Mouse (Mus musculus) forebrain, embryonic 11.5 days (tissue): ENCODE data around the gene Ssx9. TPM values are rescaled to one million over a fixed set of nuclear protein-coding genes. Genes with fewer than 3 reads are reported as not detected.
"Not testable (repeated sequence)": the region's sequence is repeated elsewhere in the genome, so short reads cannot be mapped to it uniquely, and the experiment has no call there.

ENCODE experiments used
- ATAC-seq: fragments of 200-750 bp; cut with Nextera tagmentation; replicated peaks from 2 replicates; pipeline ENCODE4 v1.8.0; 2017; ENCODE audit warnings: moderate TSS enrichment; ENCODE audit not compliant: low FRiP score
- DNase-seq: peaks from one replicate; pipeline ENCODE4 v3.0.0-alpha.2; 2017; ENCODE audit warnings: low spot score
- H3K27ac ChIP-seq: fragments of 300-500 bp; sonication (generic); 2 replicates; pipeline ENCODE4 v1.5.1; 2014; ENCODE audit warnings: low read depth, low read length
- H3K27me3 ChIP-seq: fragments of 300-500 bp; sonication (generic); 2 replicates; pipeline ENCODE4 v1.6.1; 2014; ENCODE audit warnings: mild to moderate bottlenecking, low read length, mixed read lengths; ENCODE audit not compliant: control insufficient read depth, insufficient read depth
- H3K36me3 ChIP-seq: fragments of 300-500 bp; sonication (generic); 2 replicates; pipeline ENCODE4 v1.6.1; 2014; ENCODE audit warnings: mild to moderate bottlenecking, low read length, moderate library complexity, mixed read lengths; ENCODE audit not compliant: control insufficient read depth, insufficient read depth
- H3K4me1 ChIP-seq: fragments of 300-500 bp; sonication (generic); replicated peaks from 2 replicates; pipeline ENCODE4 v1.6.1; 2014; ENCODE audit warnings: low read length, mixed read lengths; ENCODE audit not compliant: control insufficient read depth, insufficient read depth
- H3K4me2 ChIP-seq: fragments of 300-500 bp; sonication (generic); 2 replicates; pipeline ENCODE4 v1.6.1; 2014; ENCODE audit warnings: low read depth, mild to moderate bottlenecking, low read length, moderate library complexity, mixed read lengths; ENCODE audit not compliant: severe bottlenecking
- H3K4me3 ChIP-seq: fragments of 300-500 bp; sonication (generic); 2 replicates; pipeline ENCODE4 v1.5.1; 2014; ENCODE audit warnings: low read depth, low read length
- H3K9ac ChIP-seq: fragments of 300-500 bp; sonication (generic); 2 replicates; pipeline ENCODE4 v1.6.1; 2014; ENCODE audit warnings: low read length
- H3K9me3 ChIP-seq: fragments of 300-500 bp; sonication (generic); 2 replicates; pipeline ENCODE4 v1.6.1; 2016; ENCODE audit warnings: low read length, mixed read lengths; ENCODE audit not compliant: control insufficient read depth
- WGBS: fragments of 180-500 bp; shearing (Covaris S2); extraction: QIAGEN DNeasy Blood & Tissue Kit; methylation state at CpG from one replicate; pipeline ENCODE4 v1.1.7; 2014; 5-methylcytosine and 5-hydroxymethylcytosine counted together
- polyA plus RNA-seq: library from polyadenylated mRNA; unstranded; fragments of >200 nt; fragmentation: Nextera tagmentation; extraction: Ambion mirVana; gene quantifications from 2 replicates; pipeline ENCODE4 v1.2.1, GENCODE M21; 2014

Gene Ssx9
- polyA plus RNA-seq: not detected in 2 replicates

DNA sequence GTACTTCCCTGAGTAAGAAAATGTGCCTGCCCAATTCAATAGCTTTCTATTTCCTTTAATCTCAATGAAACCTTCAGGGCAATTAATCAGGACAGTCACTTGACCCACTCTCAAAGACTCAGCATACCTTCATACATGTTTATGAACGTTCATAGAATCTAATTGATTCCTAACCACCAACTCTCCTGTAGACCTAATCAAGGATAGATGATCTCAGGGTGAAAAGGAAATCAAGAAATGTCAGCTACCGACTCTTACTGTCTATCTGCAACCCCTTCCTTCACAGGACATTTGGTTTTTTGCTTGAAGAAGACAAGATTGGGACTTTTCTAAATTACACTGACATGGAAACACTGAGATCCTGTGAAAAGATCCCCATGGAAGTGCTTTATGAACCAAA lies at the start of gene Ssx9:
Gene Ssx9, plus strand, starts transcription at position 301 of the 400 bp plus-strand sequence.
- H3K4me1 ChIP-seq, H3K9ac ChIP-seq: not testable (repeated sequence)
- 69% methylated on average over 2 of the region's 2 CpGs for WGBS

DNA sequence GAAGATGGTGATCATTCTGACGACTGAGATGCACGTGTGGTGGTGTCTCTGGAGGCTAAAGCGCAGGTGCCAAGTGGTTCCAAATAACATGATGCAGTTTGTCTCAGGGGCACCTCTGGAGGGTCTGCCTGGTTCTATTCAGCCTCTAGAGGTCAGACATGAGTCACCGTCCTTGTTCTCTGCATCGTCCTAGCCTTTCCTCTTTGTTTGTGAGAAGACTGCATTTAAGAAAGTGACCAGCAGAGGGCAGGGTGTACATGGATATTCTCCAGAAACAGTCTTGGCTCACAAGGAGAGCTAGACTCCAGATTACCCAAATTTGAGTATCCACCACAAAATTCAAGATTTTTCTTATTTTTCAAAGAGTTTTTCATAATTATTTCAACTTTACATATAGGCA lies 15.3 kb upstream of the Ssx9 start:
- Histone ChIP-seq H3K9me3 (no peaks in the 10 kb centered on the region), H3K9ac (no peak overlapping the region), H3K27ac (no peak overlapping the region), H3K4me3 (no peak overlapping the region), H3K36me3 (no peaks in the 10 kb centered on the region), H3K4me2 (no peak overlapping the region), H3K4me1 (no peaks in the 10 kb centered on the region), H3K27me3 (no peaks in the 10 kb centered on the region)
- no peak for ATAC-seq
- DNase-seq: no peak
- 44% methylated on average over 5 of the region's 5 CpGs for WGBS

More for the DNA sequence above, at the start of gene Ssx9:
- H3K27me3 ChIP-seq, H3K4me3 ChIP-seq, H3K27ac ChIP-seq, ATAC-seq, H3K9me3 ChIP-seq, DNase-seq, H3K36me3 ChIP-seq, H3K4me2 ChIP-seq: not testable (repeated sequence)

DNA sequence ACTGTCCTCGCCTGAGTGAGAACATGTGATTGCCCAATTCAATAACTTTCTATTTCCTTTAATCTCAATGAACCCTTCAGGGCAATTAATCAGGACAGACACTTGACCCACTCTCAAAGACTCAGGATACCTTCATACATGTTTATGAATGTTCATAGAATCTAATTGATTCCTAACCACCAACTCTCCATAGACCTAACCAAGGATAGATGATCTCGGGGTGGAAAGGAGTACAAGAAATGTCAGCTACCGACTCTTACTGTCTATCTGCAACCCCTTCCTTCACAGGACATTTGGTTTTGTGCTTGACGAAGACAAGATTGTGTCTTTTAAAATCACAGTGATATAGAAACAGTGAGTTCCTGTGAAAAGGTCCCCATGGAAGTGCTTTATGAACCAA lies 55.2 kb downstream of the Ssx9 start, which contains the start of gene Ssxb5:
Gene Ssxb5, plus strand, starts transcription at position 301 of the 400 bp plus-strand sequence.
- H3K36me3 ChIP-seq, H3K9me3 ChIP-seq, H3K4me3 ChIP-seq: not testable (repeated sequence)

More for the DNA sequence above, 55.2 kb downstream of the Ssx9 start, which contains the start of gene Ssxb5:
- not testable (repeated sequence) for H3K4me2 ChIP-seq, ATAC-seq, DNase-seq, H3K4me1 ChIP-seq, H3K9ac ChIP-seq, H3K27me3 ChIP-seq, H3K27ac ChIP-seq
- 78% methylated on average over 4 of the region's 4 CpGs for WGBS

Other genes with a start within 250 kb of the Ssx9 start
- gene Gm14459, start 223.5 kb upstream of the Ssx9 start, polyA plus RNA-seq: not detected in 2 replicates
- not detected in 2 replicates for gene Ssxb6, start 200.2 kb upstream of the Ssx9 start, polyA plus RNA-seq
- not detected in 2 replicates for gene Ssxb3, start 156.6 kb upstream of the Ssx9 start, polyA plus RNA-seq
- gene Ssxb8, start 57.6 kb upstream of the Ssx9 start, polyA plus RNA-seq: not detected in 2 replicates
- gene Ssxb5, start 55.3 kb downstream of the Ssx9 start, polyA plus RNA-seq: not detected in 2 replicates
- not detected in 2 replicates for gene Gm6592, start 95.6 kb downstream of the Ssx9 start, polyA plus RNA-seq
- not detected in 2 replicates for gene Gm5751, start 125.8 kb downstream of the Ssx9 start, polyA plus RNA-seq
- 6.3 and 7.1 TPM in 2 replicates for gene B630019K06Rik, start 143.9 kb downstream of the Ssx9 start, polyA plus RNA-seq
- gene Fthl17b, start 214.5 kb downstream of the Ssx9 start, polyA plus RNA-seq: not detected in 2 replicates
- not detected in 2 replicates for gene Fthl17c, start 228.1 kb downstream of the Ssx9 start, polyA plus RNA-seq
- gene Fthl17d, start 238.3 kb downstream of the Ssx9 start, polyA plus RNA-seq: not detected in 2 replicates